Mouse (Mus musculus): ENCODE results near the gene Kcnj9. TPM values are rescaled to one million over a fixed set of nuclear protein-coding genes. Genes with fewer than 3 reads are reported as not detected.

Gene Kcnj9
- polyA plus RNA-seq, 1 experiment from 2014 or later: not detected

DNA sequence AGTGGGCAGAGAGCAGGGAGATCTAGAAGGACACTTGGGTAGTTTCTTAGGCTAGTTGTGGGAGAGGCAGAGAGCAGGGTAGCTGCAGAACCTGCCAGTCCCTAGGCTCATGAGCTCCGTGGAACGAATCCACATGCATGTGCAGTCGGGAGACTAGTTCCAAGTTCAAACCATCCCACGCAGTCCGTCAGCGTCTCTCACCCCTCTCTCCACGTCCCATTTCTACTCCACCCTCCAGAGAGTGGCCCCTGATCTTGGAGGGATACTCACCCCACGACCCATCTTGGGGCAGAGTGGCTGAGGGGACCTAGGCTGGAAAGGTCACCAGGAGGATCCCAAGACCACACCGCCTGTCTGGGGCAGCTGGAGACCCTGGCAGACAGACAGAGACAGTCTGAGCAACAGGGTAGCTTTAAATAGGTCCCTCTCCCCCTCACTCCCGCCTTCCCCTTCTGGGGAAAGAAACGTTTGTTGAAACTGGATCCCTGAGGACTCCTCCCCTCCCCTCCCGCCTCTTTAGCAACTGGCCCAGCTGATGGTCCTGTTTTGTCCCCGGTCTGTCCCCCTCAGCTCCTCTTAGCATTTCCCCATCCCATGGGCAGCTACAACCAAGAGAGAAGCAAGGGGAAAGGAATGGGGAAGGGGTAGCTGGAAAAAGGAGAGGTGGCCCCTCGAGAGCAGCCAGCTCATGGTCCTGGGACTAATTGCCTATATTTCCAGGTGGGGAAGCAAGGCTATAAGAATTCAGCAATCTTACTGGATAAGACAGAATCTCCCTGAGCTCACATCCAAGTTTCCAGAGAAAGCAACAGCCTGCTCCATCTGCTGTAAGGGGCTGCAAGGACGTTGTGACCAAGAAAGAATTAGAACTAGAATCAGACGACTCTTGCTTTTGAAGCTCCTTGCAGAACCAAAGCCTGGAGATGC lies 31.2 kb downstream of the Kcnj9 start, which contains the start of gene Atp1a2:
Gene Atp1a2 (minus strand): TSS at position 454 of the 927 bp plus-strand sequence.
- peak within 1 kb of the TSS; percentile 44 for H3K4me2 ChIP-seq (replicated peaks; ENCODE audit: low read depth, low read length)
- WGBS: 2% methylated on average over 16 of the region's 16 CpGs
- ATAC-seq (ENCODE audit: low FRiP score, low TSS enrichment): peak; percentile 68
- H3K27me3 ChIP-seq (ENCODE audit: insufficient read depth, low read length): no peaks in the 10 kb centered on the region
- peak within 1 kb of the TSS; percentile 26 for H3K4me3 ChIP-seq (ENCODE audit: low read length)
- H3K4me1 ChIP-seq (ENCODE audit: insufficient read depth, low read length): peaks cover 32% of the 10 kb centered on the region
- peak within 1 kb of the TSS; percentile 33; the same call in 1 of the 2 replicates for H3K9ac ChIP-seq (replicated peaks; ENCODE audit: low read length)
- H3K9me3 ChIP-seq (ENCODE audit: low read length): no peaks in the 10 kb centered on the region
- peak within 1 kb of the TSS; percentile 0 for H3K27ac ChIP-seq (ENCODE audit: low read length)
- no peaks in the 10 kb centered on the region for H3K36me3 ChIP-seq (ENCODE audit: insufficient read depth, low read length)

DNA sequence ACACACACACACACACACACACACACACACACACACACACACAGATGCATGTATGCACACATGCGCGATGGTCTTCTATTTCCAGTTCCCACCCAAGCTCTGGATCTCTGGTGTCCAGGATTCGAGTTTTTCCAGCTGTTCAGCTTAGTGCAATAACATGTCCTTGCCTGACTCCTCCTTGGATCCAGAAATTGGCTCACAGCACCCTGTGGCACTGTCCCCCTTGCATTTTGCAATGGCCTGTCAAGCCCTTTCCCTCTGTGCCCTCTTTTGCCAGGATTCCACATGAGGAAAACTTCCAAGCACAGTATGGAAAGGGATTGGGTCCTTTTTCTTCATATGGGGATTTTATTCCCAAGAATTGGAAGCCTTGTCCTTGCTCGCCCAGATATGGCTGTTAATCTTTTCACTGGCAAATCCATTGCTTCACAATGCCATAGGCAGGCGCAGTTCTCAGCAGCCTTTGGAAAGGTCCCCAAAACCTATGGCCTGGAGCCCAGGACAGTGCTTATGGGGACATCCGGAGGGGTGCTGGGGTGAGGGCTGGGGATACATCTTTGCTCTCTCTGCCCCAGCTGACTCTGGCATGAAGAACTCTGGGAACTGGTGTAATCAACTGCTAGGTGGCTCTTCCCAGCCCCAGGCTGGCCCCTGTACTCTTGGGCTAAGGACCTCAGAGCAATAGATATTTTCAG lies 32.2 kb downstream of the Kcnj9 start:
- peak overlapping the region; percentile 0; the same call in 1 of the 2 replicates for H3K27ac ChIP-seq (ENCODE audit: low read length)
- no peaks in the 10 kb centered on the region for H3K9me3 ChIP-seq (ENCODE audit: low read length)
- H3K4me1 ChIP-seq (ENCODE audit: insufficient read depth, low read length): peaks cover 32% of the 10 kb centered on the region
- ATAC-seq (ENCODE audit: low FRiP score, low TSS enrichment): no peak
- H3K4me2 ChIP-seq (replicated peaks; ENCODE audit: low read depth, low read length): peak overlapping the region; percentile 44
- no peaks in the 10 kb centered on the region for H3K27me3 ChIP-seq (ENCODE audit: insufficient read depth, low read length)
- H3K9ac ChIP-seq (replicated peaks; ENCODE audit: low read length): 0 out of 2 replicates have a peak overlapping the region, but pooled peaks have one; percentile 33
- peak overlapping the region; percentile 26 for H3K4me3 ChIP-seq (ENCODE audit: low read length)
- WGBS: 72% methylated on average over 6 of the region's 6 CpGs
- H3K36me3 ChIP-seq (ENCODE audit: insufficient read depth, low read length): no peaks in the 10 kb centered on the region

DNA sequence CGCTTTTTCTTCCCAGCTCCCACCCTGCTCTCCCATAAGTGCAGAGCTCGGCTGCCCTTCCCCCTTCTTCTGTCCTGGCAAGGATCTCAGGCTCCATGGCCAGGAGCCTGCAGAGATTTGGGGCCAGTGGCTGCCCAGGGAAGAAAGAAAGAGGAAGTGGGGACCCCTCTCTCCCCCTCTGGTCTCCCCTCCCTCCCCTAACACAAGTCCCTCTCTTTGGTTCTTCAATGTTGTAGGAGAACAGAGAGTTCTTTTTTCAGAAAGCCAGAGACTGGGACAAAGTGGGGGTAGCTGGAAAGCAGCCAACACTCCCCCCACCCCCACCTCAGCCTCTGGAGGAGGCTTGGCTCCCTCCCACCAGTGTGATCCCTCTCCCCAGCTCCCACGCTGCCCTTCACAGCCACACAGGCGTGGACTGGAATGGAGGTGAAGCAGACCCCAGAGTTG lies 33.3 kb downstream of the Kcnj9 start:
- ATAC-seq (ENCODE audit: low FRiP score, low TSS enrichment): peak; percentile 6; the same call in 1 of the 2 replicates
- Histone ChIP-seq H3K27me3 (ENCODE audit: insufficient read depth, low read length) (no peaks in the 10 kb centered on the region), H3K36me3 (ENCODE audit: insufficient read depth, low read length) (no peaks in the 10 kb centered on the region), H3K9ac (replicated peaks; ENCODE audit: low read length) (no peak overlapping the region), H3K4me2 (replicated peaks; ENCODE audit: low read depth, low read length) (no peak overlapping the region), H3K9me3 (ENCODE audit: low read length) (no peaks in the 10 kb centered on the region), H3K4me3 (ENCODE audit: low read length) (no peak overlapping the region), H3K4me1 (ENCODE audit: insufficient read depth, low read length) (peaks cover 32% of the 10 kb centered on the region), H3K27ac (ENCODE audit: low read length) (0 out of 2 replicates have a peak overlapping the region, but pooled peaks have one; percentile 5)
- WGBS: 55% methylated on average over 4 of the region's 4 CpGs

DNA sequence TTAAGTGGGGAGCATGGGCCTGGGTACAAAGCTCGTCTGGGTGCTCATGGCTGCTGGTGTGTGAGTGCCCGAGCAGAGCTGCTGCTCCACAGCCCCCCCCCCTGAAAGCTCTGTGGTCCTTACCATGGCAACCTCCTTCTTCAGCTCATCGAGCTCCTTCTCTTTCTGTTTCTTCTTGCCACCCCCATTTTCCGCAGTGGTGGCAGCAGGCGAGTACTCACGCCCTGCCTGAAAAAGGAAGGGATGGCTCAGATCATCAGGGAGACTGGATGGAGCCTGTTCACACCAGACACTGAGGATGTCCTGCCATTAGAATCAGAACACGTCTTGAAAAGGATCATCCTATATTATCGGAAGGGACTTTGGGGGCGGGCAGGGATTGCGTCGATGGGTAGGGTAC lies 35.7 kb downstream of the Kcnj9 start:
- no peaks in the 10 kb centered on the region for H3K9me3 ChIP-seq (ENCODE audit: low read length)
- H3K4me1 ChIP-seq (ENCODE audit: insufficient read depth, low read length): peaks cover 32% of the 10 kb centered on the region
- H3K4me2 ChIP-seq (replicated peaks; ENCODE audit: low read depth, low read length): no peak overlapping the region
- H3K9ac ChIP-seq (replicated peaks; ENCODE audit: low read length): no peak overlapping the region
- no peak overlapping the region for H3K4me3 ChIP-seq (ENCODE audit: low read length)
- whole genome bisulfite sequencing: 89% methylated on average over 11 of the region's 11 CpGs
- no peaks in the 10 kb centered on the region for H3K27me3 ChIP-seq (ENCODE audit: insufficient read depth, low read length)
- ATAC-seq (ENCODE audit: low FRiP score, low TSS enrichment): no peak
- H3K27ac ChIP-seq (ENCODE audit: low read length): no peak overlapping the region
- no peaks in the 10 kb centered on the region for H3K36me3 ChIP-seq (ENCODE audit: insufficient read depth, low read length)

DNA sequence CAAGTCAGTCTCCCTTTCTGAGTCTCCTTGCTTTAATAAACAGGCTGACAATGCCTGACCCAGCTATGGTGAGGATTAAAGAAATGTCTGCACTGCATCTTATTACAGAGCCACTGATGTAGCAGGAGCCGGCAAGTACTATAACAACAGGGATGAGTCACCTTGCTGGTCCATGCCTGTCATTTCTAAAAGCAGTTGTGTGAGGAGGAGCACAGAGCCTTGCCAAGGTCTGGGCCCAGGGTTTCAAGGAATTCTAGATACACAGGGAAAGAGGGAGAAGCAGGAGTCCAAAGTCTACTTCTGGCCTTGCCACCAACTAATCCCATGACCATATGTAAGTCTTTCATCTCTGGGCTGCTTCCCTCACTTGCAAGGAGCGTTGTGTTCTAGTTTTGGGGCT lies 36.2 kb downstream of the Kcnj9 start:
- peaks cover 26% of the 10 kb centered on the region for H3K4me1 ChIP-seq (ENCODE audit: insufficient read depth, low read length)
- H3K36me3 ChIP-seq (ENCODE audit: insufficient read depth, low read length): no peaks in the 10 kb centered on the region
- H3K4me2 ChIP-seq (replicated peaks; ENCODE audit: low read depth, low read length): no peak overlapping the region
- no peaks in the 10 kb centered on the region for H3K9me3 ChIP-seq (ENCODE audit: low read length)
- H3K27me3 ChIP-seq (ENCODE audit: insufficient read depth, low read length): no peaks in the 10 kb centered on the region
- 70% methylated on average over 2 of the region's 2 CpGs for WGBS
- H3K4me3 ChIP-seq (ENCODE audit: low read length): no peak overlapping the region
- H3K9ac ChIP-seq (replicated peaks; ENCODE audit: low read length): no peak overlapping the region
- ATAC-seq (ENCODE audit: low FRiP score, low TSS enrichment): no peak
- H3K27ac ChIP-seq (ENCODE audit: low read length): no peak overlapping the region

DNA sequence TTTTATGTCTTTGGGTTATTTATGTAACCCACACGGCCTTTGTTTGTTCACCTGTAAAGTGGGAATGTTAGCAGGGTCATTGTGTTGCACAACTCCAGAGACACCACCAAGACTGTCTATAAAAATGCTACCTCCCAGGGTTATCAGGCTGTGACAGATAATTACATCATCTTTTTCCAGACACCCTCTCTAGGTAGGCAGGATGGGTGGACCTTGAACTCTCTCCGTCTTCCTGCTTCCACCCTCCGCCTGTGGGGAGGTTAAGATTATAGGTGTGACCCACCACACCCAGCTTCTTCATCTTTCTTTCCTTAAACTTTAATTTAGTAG lies 39.5 kb downstream of the Kcnj9 start:
- no peaks in the 10 kb centered on the region for H3K9me3 ChIP-seq (ENCODE audit: low read length)
- H3K4me1 ChIP-seq (ENCODE audit: insufficient read depth, low read length): peaks cover 3% of the 10 kb centered on the region; the same call in 1 of the 2 replicates
- H3K36me3 ChIP-seq (ENCODE audit: insufficient read depth, low read length): no peaks in the 10 kb centered on the region
- no peak overlapping the region for H3K4me2 ChIP-seq (replicated peaks; ENCODE audit: low read depth, low read length)
- ATAC-seq (ENCODE audit: low FRiP score, low TSS enrichment): no peak
- no peak overlapping the region for H3K27ac ChIP-seq (ENCODE audit: low read length)
- H3K27me3 ChIP-seq (ENCODE audit: insufficient read depth, low read length): no peaks in the 10 kb centered on the region
- H3K4me3 ChIP-seq (ENCODE audit: low read length): no peak overlapping the region
- WGBS: 60% methylated on average over 3 of the region's 3 CpGs
- H3K9ac ChIP-seq (replicated peaks; ENCODE audit: low read length): no peak overlapping the region

DNA sequence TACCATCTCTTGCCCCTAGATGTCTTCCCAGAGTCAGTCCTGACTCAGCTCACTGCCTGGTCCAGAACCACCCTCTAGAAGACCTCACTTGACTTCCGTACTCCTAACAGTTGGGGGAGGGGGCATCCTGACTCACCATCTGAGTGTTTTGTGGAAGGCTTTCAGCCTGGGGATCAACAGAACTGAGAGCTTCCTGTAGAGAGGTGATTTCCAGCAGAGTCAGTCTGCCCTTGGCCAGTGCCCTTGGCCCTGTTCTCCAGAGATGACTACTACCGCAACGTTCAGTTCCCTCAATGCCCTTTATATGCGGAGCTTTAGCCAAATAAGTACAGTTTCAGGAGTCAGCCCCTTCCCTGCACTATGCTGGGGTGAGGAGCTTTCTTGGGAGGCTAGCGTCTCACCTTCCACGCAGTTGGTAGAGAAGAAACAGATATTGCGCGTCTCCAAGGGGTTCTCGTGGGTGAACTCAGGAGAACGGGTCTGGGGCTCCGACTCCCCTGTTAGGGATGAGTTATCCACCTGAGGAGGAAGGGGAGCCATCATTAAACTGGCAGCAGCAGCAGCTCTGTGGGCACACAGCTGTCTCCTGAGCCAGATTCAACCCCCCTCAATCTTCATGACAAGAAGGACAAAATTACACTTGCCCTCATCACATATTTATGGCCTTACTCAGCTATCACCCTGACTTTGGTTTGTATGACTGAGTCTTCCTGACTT lies 40.1 kb downstream of the Kcnj9 start:
- Histone ChIP-seq H3K4me3 (ENCODE audit: low read length) (no peak overlapping the region), H3K36me3 (ENCODE audit: insufficient read depth, low read length) (no peaks in the 10 kb centered on the region), H3K4me2 (replicated peaks; ENCODE audit: low read depth, low read length) (no peak overlapping the region), H3K4me1 (ENCODE audit: insufficient read depth, low read length) (peaks cover 3% of the 10 kb centered on the region; the same call in 1 of the 2 replicates), H3K9me3 (ENCODE audit: low read length) (no peaks in the 10 kb centered on the region), H3K27me3 (ENCODE audit: insufficient read depth, low read length) (no peaks in the 10 kb centered on the region), H3K27ac (ENCODE audit: low read length) (no peak overlapping the region), H3K9ac (replicated peaks; ENCODE audit: low read length) (no peak overlapping the region)
- no peak for ATAC-seq (ENCODE audit: low FRiP score, low TSS enrichment)
- WGBS: 76% methylated on average over 11 of the region's 11 CpGs

DNA sequence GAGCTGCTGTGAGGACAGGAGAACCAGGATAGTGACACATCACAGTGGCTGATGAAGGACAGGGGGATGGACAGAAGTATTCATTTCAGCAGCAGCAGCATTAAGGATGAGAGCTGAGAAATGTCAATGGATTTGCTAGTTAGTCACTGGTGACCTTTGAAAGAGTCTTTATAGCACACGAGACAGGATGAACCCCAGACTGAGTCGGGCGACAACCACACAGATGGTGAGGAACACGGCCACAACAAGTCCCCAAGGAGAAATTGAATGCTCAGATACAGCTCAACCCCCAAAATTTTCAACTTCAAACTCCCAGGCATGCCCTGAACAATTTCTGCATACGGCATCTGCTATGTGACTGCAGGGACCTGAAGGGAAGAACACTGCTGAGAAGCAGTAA lies 42.4 kb downstream of the Kcnj9 start:
- no peaks in the 10 kb centered on the region for H3K36me3 ChIP-seq (ENCODE audit: insufficient read depth, low read length)
- no peak overlapping the region for H3K27ac ChIP-seq (ENCODE audit: low read length)
- ATAC-seq (ENCODE audit: low FRiP score, low TSS enrichment): no peak
- H3K9me3 ChIP-seq (ENCODE audit: low read length): no peaks in the 10 kb centered on the region
- no peak overlapping the region for H3K4me3 ChIP-seq (ENCODE audit: low read length)
- no peaks in the 10 kb centered on the region for H3K4me1 ChIP-seq (ENCODE audit: insufficient read depth, low read length)
- H3K9ac ChIP-seq (replicated peaks; ENCODE audit: low read length): no peak overlapping the region
- 83% methylated on average over 5 of the region's 5 CpGs for WGBS
- H3K27me3 ChIP-seq (ENCODE audit: insufficient read depth, low read length): no peaks in the 10 kb centered on the region
- no peak overlapping the region for H3K4me2 ChIP-seq (replicated peaks; ENCODE audit: low read depth, low read length)

DNA sequence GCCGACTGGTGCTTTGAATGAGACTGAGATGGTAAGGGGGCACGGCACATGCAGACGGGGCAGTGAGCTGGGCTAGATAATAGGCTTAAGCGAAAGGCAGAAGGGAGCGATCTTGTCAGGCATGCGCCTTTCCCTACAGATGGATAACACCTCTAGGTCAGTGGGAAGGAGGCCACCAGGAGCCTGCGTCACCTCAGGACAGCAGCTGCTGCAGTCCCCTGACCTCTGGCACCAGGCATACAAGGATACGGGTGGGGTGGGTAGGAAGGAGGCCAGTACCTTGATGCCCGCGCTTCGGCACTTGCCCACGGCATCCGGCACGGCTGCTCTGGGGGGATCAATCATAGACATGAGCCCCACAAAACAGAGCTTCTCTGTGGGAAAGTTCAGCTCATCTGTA lies 44.9 kb downstream of the Kcnj9 start:
- H3K27me3 ChIP-seq (ENCODE audit: insufficient read depth, low read length): no peaks in the 10 kb centered on the region
- no peaks in the 10 kb centered on the region for H3K36me3 ChIP-seq (ENCODE audit: insufficient read depth, low read length)
- no peaks in the 10 kb centered on the region for H3K9me3 ChIP-seq (ENCODE audit: low read length)
- no peak overlapping the region for H3K4me3 ChIP-seq (ENCODE audit: low read length)
- no peak overlapping the region for H3K27ac ChIP-seq (ENCODE audit: low read length)
- H3K4me1 ChIP-seq (ENCODE audit: insufficient read depth, low read length): no peaks in the 10 kb centered on the region
- ATAC-seq (ENCODE audit: low FRiP score, low TSS enrichment): no peak
- 89% methylated on average over 14 of the region's 14 CpGs for WGBS
- no peak overlapping the region for H3K4me2 ChIP-seq (replicated peaks; ENCODE audit: low read depth, low read length)
- no peak overlapping the region for H3K9ac ChIP-seq (replicated peaks; ENCODE audit: low read length)

Measured in kidney, embryonic 16.5 days (tissue).